Mouse (Mus musculus): ENCODE data around the gene Fign. TPM values are rescaled to one million over a fixed set of nuclear protein-coding genes. Genes with fewer than 3 reads are reported as not detected.

Fign gene
- total and polyA plus RNA-seq, 2 experiments: 1.9 to 2.1 TPM

- H3K79me2 ChIP-seq (ENCODE audit: control insufficient read depth, insufficient read depth, low read length): peaks cover 7% of the 10 kb centered on the region; the same call in 1 of the 2 replicates
- WGBS: 54% methylated on average over 2 of the region's 2 CpGs
- H3K36me3 ChIP-seq (ENCODE audit: control insufficient read depth, insufficient read depth, low read length): no peaks in the 10 kb centered on the region; the same call in 1 of the 2 replicates
- DNase-seq (ENCODE audit: extremely low read depth, low read depth, low spot score): no peak
- H3K27ac ChIP-seq (replicated peaks; ENCODE audit: insufficient read depth, low read depth, low read length): no peak overlapping the region
- H3K4me1 ChIP-seq (ENCODE audit: control insufficient read depth, insufficient read depth, low read length): peaks cover 6% of the 10 kb centered on the region; the same call in 1 of the 2 replicates
- TF ChIP-seq CTCF (IDR thresholded peaks at IDR 0.05; ENCODE audit: low read depth, low read length): no peak
- no peak for TF ChIP-seq POLR2A (IDR thresholded peaks at IDR 0.05; ENCODE audit: extremely low read depth, insufficient read depth, low read length)
- no peaks in the 10 kb centered on the region for H3K27me3 ChIP-seq (ENCODE audit: control insufficient read depth, insufficient read depth, low read length)
- H3K9ac ChIP-seq (ENCODE audit: low read depth, low read length): no peak overlapping the region
- H3K4me3 ChIP-seq (ENCODE audit: insufficient read depth, low read depth, low read length): no peak overlapping the region
Observed at GRCm38 (mm10) chr2:64048142-64048541, 49.7 kb downstream of the Fign start.

GRCm38 (mm10) chr2:64043099-64043498 lies 54.7 kb downstream of the Fign start:
- no peak overlapping the region for H3K27ac ChIP-seq (replicated peaks; ENCODE audit: insufficient read depth, low read depth, low read length)
- H3K36me3 ChIP-seq (ENCODE audit: control insufficient read depth, insufficient read depth, low read length): no peaks in the 10 kb centered on the region; the same call in 1 of the 2 replicates
- no peak overlapping the region for H3K9ac ChIP-seq (ENCODE audit: low read depth, low read length)
- H3K27me3 ChIP-seq (ENCODE audit: control insufficient read depth, insufficient read depth, low read length): no peaks in the 10 kb centered on the region
- peak; percentile 93 for DNase-seq (ENCODE audit: extremely low read depth, low read depth, low spot score)
- H3K4me1 ChIP-seq (ENCODE audit: control insufficient read depth, insufficient read depth, low read length): peaks cover 8% of the 10 kb centered on the region; the same call in 1 of the 2 replicates
- no peak overlapping the region for H3K4me3 ChIP-seq (ENCODE audit: insufficient read depth, low read depth, low read length)
- H3K79me2 ChIP-seq (ENCODE audit: control insufficient read depth, insufficient read depth, low read length): peaks cover 2% of the 10 kb centered on the region; the same call in 1 of the 2 replicates
- no peak for TF ChIP-seq POLR2A (IDR thresholded peaks at IDR 0.05; ENCODE audit: extremely low read depth, insufficient read depth, low read length)
- no peak for TF ChIP-seq CTCF (IDR thresholded peaks at IDR 0.05; ENCODE audit: low read depth, low read length)
- 16% methylated on average over 3 of the region's 3 CpGs for WGBS

- WGBS: 80% methylated on average over 3 of the region's 3 CpGs
- Histone ChIP-seq H3K27ac (replicated peaks; ENCODE audit: insufficient read depth, low read depth, low read length) (no peak overlapping the region), H3K4me3 (ENCODE audit: insufficient read depth, low read depth, low read length) (no peak overlapping the region), H3K27me3 (ENCODE audit: control insufficient read depth, insufficient read depth, low read length) (no peaks in the 10 kb centered on the region), H3K79me2 (ENCODE audit: control insufficient read depth, insufficient read depth, low read length) (peaks cover 4% of the 10 kb centered on the region; the same call in 1 of the 2 replicates), H3K9ac (ENCODE audit: low read depth, low read length) (no peak overlapping the region), H3K36me3 (ENCODE audit: control insufficient read depth, insufficient read depth, low read length) (no peaks in the 10 kb centered on the region), H3K4me1 (ENCODE audit: control insufficient read depth, insufficient read depth, low read length) (no peaks in the 10 kb centered on the region)
- no peak for TF ChIP-seq CTCF (IDR thresholded peaks at IDR 0.05; ENCODE audit: low read depth, low read length)
- TF ChIP-seq POLR2A (IDR thresholded peaks at IDR 0.05; ENCODE audit: extremely low read depth, insufficient read depth, low read length): no peak
- DNase-seq (ENCODE audit: extremely low read depth, low read depth, low spot score): no peak
Observed at GRCm38 (mm10) chr2:64035393-64035792, 62.4 kb downstream of the Fign start.

GRCm38 (mm10) chr2:64033871-64034270 lies 64.0 kb downstream of the Fign start:
- H3K36me3 ChIP-seq (ENCODE audit: control insufficient read depth, insufficient read depth, low read length): no peaks in the 10 kb centered on the region
- TF ChIP-seq POLR2A (IDR thresholded peaks at IDR 0.05; ENCODE audit: extremely low read depth, insufficient read depth, low read length): no peak
- no peak for TF ChIP-seq CTCF (IDR thresholded peaks at IDR 0.05; ENCODE audit: low read depth, low read length)
- no peaks in the 10 kb centered on the region for H3K4me1 ChIP-seq (ENCODE audit: control insufficient read depth, insufficient read depth, low read length)
- no peaks in the 10 kb centered on the region for H3K27me3 ChIP-seq (ENCODE audit: control insufficient read depth, insufficient read depth, low read length)
- no peak overlapping the region for H3K4me3 ChIP-seq (ENCODE audit: insufficient read depth, low read depth, low read length)
- 25% methylated on average over 3 of the region's 3 CpGs for WGBS
- peak; percentile 65 for DNase-seq (ENCODE audit: extremely low read depth, low read depth, low spot score)
- H3K27ac ChIP-seq (replicated peaks; ENCODE audit: insufficient read depth, low read depth, low read length): no peak overlapping the region
- no peak overlapping the region for H3K9ac ChIP-seq (ENCODE audit: low read depth, low read length)
- H3K79me2 ChIP-seq (ENCODE audit: control insufficient read depth, insufficient read depth, low read length): peaks cover 4% of the 10 kb centered on the region; the same call in 1 of the 2 replicates

- Histone ChIP-seq H3K4me1 (ENCODE audit: control insufficient read depth, insufficient read depth, low read length) (peaks cover 7% of the 10 kb centered on the region), H3K9ac (ENCODE audit: low read depth, low read length) (no peak overlapping the region), H3K4me3 (ENCODE audit: insufficient read depth, low read depth, low read length) (no peak overlapping the region), H3K79me2 (ENCODE audit: control insufficient read depth, insufficient read depth, low read length) (peaks cover under 1% of the 10 kb centered on the region; the same call in 1 of the 2 replicates), H3K36me3 (ENCODE audit: control insufficient read depth, insufficient read depth, low read length) (no peaks in the 10 kb centered on the region), H3K27me3 (ENCODE audit: control insufficient read depth, insufficient read depth, low read length) (no peaks in the 10 kb centered on the region), H3K27ac (replicated peaks; ENCODE audit: insufficient read depth, low read depth, low read length) (0 out of 2 replicates have a peak overlapping the region, but pooled peaks have one; percentile 31)
- WGBS: 20% methylated on average over 4 of the region's 4 CpGs
- TF ChIP-seq POLR2A (IDR thresholded peaks at IDR 0.05; ENCODE audit: extremely low read depth, insufficient read depth, low read length) (no peak), CTCF (IDR thresholded peaks at IDR 0.05; ENCODE audit: low read depth, low read length) (no peak)
- peak; percentile 92 for DNase-seq (ENCODE audit: extremely low read depth, low read depth, low spot score)
Observed at GRCm38 (mm10) chr2:64025961-64026360, 71.9 kb downstream of the Fign start.

GRCm38 (mm10) chr2:63994304-63995023 lies 103.4 kb downstream of the Fign start:
- WGBS: 82% methylated on average over 7 of the region's 7 CpGs
- TF ChIP-seq POLR2A (IDR thresholded peaks at IDR 0.05; ENCODE audit: extremely low read depth, insufficient read depth, low read length): no peak
- TF ChIP-seq CTCF (IDR thresholded peaks at IDR 0.05; ENCODE audit: low read depth, low read length): no peak
- DNase-seq (ENCODE audit: extremely low read depth, low read depth, low spot score): no peak

More at GRCm38 (mm10) chr2:63994304-63995023, 103.4 kb downstream of the Fign start:
- H3K27me3 ChIP-seq (ENCODE audit: control insufficient read depth, insufficient read depth, low read length): no peaks in the 10 kb centered on the region
- no peak overlapping the region for H3K9ac ChIP-seq (ENCODE audit: low read depth, low read length)
- H3K4me3 ChIP-seq (ENCODE audit: insufficient read depth, low read depth, low read length): no peak overlapping the region
- H3K36me3 ChIP-seq (ENCODE audit: control insufficient read depth, insufficient read depth, low read length): no peaks in the 10 kb centered on the region
- no peaks in the 10 kb centered on the region; the same call in 1 of the 2 replicates for H3K79me2 ChIP-seq (ENCODE audit: control insufficient read depth, insufficient read depth, low read length)
- H3K4me1 ChIP-seq (ENCODE audit: control insufficient read depth, insufficient read depth, low read length): no peaks in the 10 kb centered on the region
- no peak overlapping the region for H3K27ac ChIP-seq (replicated peaks; ENCODE audit: insufficient read depth, low read depth, low read length)
